Mouse (Mus musculus) liver, adult 2 months (tissue): ENCODE measurements at regions not wholly inside any gene's neighbourhood (a gene's known extent, or its start where the extent isn't known, plus 50 kb on each side); places are given as distances from the start of the nearest gene placed in this dataset.

Experiments
- CTCF ChIP-seq: fragments of 200-500 bp; IDR thresholded peaks from 2 replicates; pipeline ENCODE4 v1.5.1; 2011; ENCODE audit warnings: low read depth, low read length, control low read depth
- POLR2A ChIP-seq: fragments of 200-500 bp; IDR thresholded peaks from 2 replicates; pipeline ENCODE4 v1.6.1; 2011; ENCODE audit warnings: low read length, control low read depth; ENCODE audit not compliant: insufficient read depth; ENCODE audit errors: extremely low read depth

GRCm38 (mm10) chr2:166492421-166492820, 221.2 kb downstream of the Prex1 start:
- no peak for TF ChIP-seq CTCF
- no peak for TF ChIP-seq POLR2A
